Mouse (Mus musculus): ENCODE data around the gene Mlec.

- TF ChIP-seq GATA1 (IDR thresholded peaks at IDR 0.05; ENCODE audit: borderline replicate concordance, low read length) (no peak; the same call in 2 of the 3 replicates), FLI1 (IDR thresholded peaks at IDR 0.05; ENCODE audit: low read length) (no peak)
Observed at GRCm38 (mm10) chr5:115187188-115188131, 29.5 kb upstream of the Mlec start.

Measured in megakaryocyte, embryonic 14.5 days (primary cell).